17 mouse cellular contexts compared by ENCODE assay signal in the genomic region with DNA sequence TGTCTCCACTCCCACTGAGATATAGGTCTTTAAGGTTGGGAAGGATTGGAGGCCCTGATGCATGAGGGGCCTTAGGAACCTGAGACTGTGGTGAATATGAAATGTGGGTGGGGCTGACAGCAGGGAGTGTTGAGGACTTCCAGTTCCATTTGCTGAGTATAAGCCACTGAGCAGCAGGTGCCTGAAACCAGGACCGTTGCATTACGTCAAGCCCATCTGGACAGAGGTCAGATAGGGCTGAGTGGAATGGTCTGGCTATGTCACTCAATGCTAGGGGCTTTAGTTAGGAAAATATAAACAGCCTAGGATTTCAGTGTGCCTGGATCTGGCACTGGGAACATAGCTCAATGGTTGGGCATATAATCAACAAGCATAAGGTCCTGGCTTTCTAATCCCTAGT. TPM values are rescaled to one million over a fixed set of nuclear protein-coding genes. Genes with fewer than 3 reads are reported as not detected.
DNase-seq lines count a peak whose midpoint lies in the region; ATAC-seq and TF ChIP-seq lines count a peak whose summit lies in the region.
"Had no signal": no experiment of that assay in that cellular context is flagged by ENCODE, and none has a peak within 500 bp of the region (broad histone marks: within the 10 kb centered on the region; RNA-seq: fewer than 3 reads in every experiment).

No protein-coding gene starts in this region.

- 60% methylated on average over 2 of the region's 2 CpGs for WGBS in limb, embryonic 12.5 days
- 73% methylated on average over 2 of the region's 2 CpGs for WGBS in limb, embryonic 10.5 days
- 53% methylated on average over 2 of the region's 2 CpGs for WGBS in limb, embryonic 14.5 days

- TF ChIP-seq POLR2A in MEL (IDR thresholded peaks at IDR 0.05; ENCODE audit: control insufficient read depth in 1 of 2, insufficient read depth in 1 of 2, low read depth in 1 of 2, low read length in 2 of 2, poor library complexity in 1 of 2), result no peak; a peak in 1 of 4 replicates
- TF ChIP-seq POLR2A in limb, embryonic 14.5 days (IDR thresholded peaks at IDR 0.05; ENCODE audit: borderline replicate concordance, extremely low read depth, insufficient read depth, insufficient read length), result no peak

- peak overlapping the region; percentile 71 for H3K27ac ChIP-seq in gastrocnemius, adult 2 months
- H3K27ac ChIP-seq in limb, embryonic 12.5 days, result 0 out of 2 replicates have a peak overlapping the region, but pooled peaks have one; percentile 53
- H3K27ac ChIP-seq in limb, embryonic 10.5 days, result no peak overlapping the region
- no peak overlapping the region for H3K27ac ChIP-seq in MEL (ENCODE audit: control insufficient read depth, low read depth, low read length)
- H3K27ac ChIP-seq in limb, embryonic 14.5 days (replicated peaks; ENCODE audit: low read depth, low read length), result no peak overlapping the region; the same call in 1 of the 2 replicates
- H3K27ac ChIP-seq: heart, embryonic 10.5 days; lung, embryonic 15.5 days had no signal

- H3K27me3 ChIP-seq in limb, embryonic 12.5 days, result no peaks in the 10 kb centered on the region
- H3K27me3 ChIP-seq in limb, embryonic 10.5 days (ENCODE audit: low read depth, poor library complexity, severe bottlenecking), result no peaks in the 10 kb centered on the region
- no peaks in the 10 kb centered on the region for H3K27me3 ChIP-seq in MEL (ENCODE audit: control insufficient read depth in 1 of 2, insufficient read depth in 2 of 2, low read length in 2 of 2)
- no peaks in the 10 kb centered on the region for H3K27me3 ChIP-seq in limb, embryonic 14.5 days (ENCODE audit: control insufficient read depth, insufficient read depth, low read length)
- H3K27me3 ChIP-seq: lung, embryonic 15.5 days had no signal

- TF ChIP-seq RAD21 in MEL (IDR thresholded peaks at IDR 0.05; ENCODE audit: low read depth, low read length), result no peak

- intact Hi-C loops in gastrocnemius, adult 2 months (cut with DNase I), result no loop called here
- intact Hi-C loops in gastrocnemius, postnatal 14 days (cut with DNase I; ENCODE audit: low total_unique reads), result no loop called here

- no peaks in the 10 kb centered on the region for H3K9me3 ChIP-seq in limb, embryonic 12.5 days
- no peaks in the 10 kb centered on the region for H3K9me3 ChIP-seq in limb, embryonic 10.5 days (replicated peaks)
- H3K9me3 ChIP-seq in MEL (replicated peaks; ENCODE audit: insufficient read depth, low read length), result no peaks in the 10 kb centered on the region
- H3K9me3 ChIP-seq in limb, embryonic 14.5 days (ENCODE audit: control insufficient read depth, low read length), result no peaks in the 10 kb centered on the region
- H3K9me3 ChIP-seq: heart, embryonic 10.5 days; lung, embryonic 15.5 days had no signal

- DNase-seq in gastrocnemius, adult 2 months, result no peak
- DNase-seq in gastrocnemius, postnatal 14 days, result no peak
- DNase-seq in limb, embryonic 10.5 days (ENCODE audit: low spot score), result no peak
- DNase-seq in MEL (ENCODE audit: low read depth, low spot score), result no peak
- DNase-seq in limb, embryonic 14.5 days (ENCODE audit: low spot score), result no peak
- DNase-seq in adrenal gland, adult 8-10 months, result no peak
- DNase-seq: adrenal gland, adult 2 months; cerebellum, adult 8-10 months; heart, postnatal 36 days; kidney, postnatal 36 days; right cerebral cortex, postnatal 4 days; thymus, postnatal 4 days had no signal

- no peak; the same call in 1 of the 2 replicates for ATAC-seq in limb, embryonic 12.5 days (ENCODE audit: insufficient number of reproducible peaks, insufficient read depth, low FRiP score, low TSS enrichment, low read depth)
- peak; percentile 16; the same call in 1 of the 2 replicates for ATAC-seq in limb, embryonic 14.5 days (ENCODE audit: low FRiP score, low read depth)
- no peak for ATAC-seq in CD4-positive, CD25-positive, alpha-beta regulatory T cell, adult 4 months
- ATAC-seq: forebrain, embryonic 14.5 days had no signal

- no peak overlapping the region for H3K9ac ChIP-seq in limb, embryonic 12.5 days (replicated peaks)
- H3K9ac ChIP-seq in MEL (ENCODE audit: control insufficient read depth, low read depth, low read length, poor library complexity, severe bottlenecking), result no peak overlapping the region
- H3K9ac ChIP-seq in limb, embryonic 14.5 days (ENCODE audit: low read depth, low read length, severe bottlenecking), result no peak overlapping the region
- H3K9ac ChIP-seq: lung, embryonic 15.5 days had no signal

- H3K36me3 ChIP-seq in limb, embryonic 12.5 days, result peaks cover 28% of the 10 kb centered on the region
- H3K36me3 ChIP-seq in limb, embryonic 10.5 days, result peaks cover 28% of the 10 kb centered on the region
- peaks cover 0 to 10% of the 10 kb centered on the region in 2 experiments; a peak in 1 of 4 replicates for H3K36me3 ChIP-seq in MEL (ENCODE audit: control insufficient read depth in 1 of 2, insufficient read depth in 2 of 2, low read length in 2 of 2)
- H3K36me3 ChIP-seq in limb, embryonic 14.5 days (ENCODE audit: control insufficient read depth, insufficient read depth, low read length), result peaks cover 23% of the 10 kb centered on the region

- no peak for TF ChIP-seq CTCF in gastrocnemius, adult 2 months (IDR thresholded peaks at IDR 0.05)
- TF ChIP-seq CTCF in MEL (IDR thresholded peaks at IDR 0.05 in 2 of 3, conservative IDR thresholded peaks at IDR 0.05 in 1 of 3; ENCODE audit: control insufficient read depth in 1 of 3, insufficient read depth in 1 of 3, low read depth in 2 of 3, low read length in 3 of 3, poor library complexity in 1 of 3, severe bottlenecking in 1 of 3), result no peak

- no peak overlapping the region for H3K4me3 ChIP-seq in gastrocnemius, adult 2 months
- H3K4me3 ChIP-seq in limb, embryonic 12.5 days (replicated peaks), result no peak overlapping the region
- no peak overlapping the region for H3K4me3 ChIP-seq in limb, embryonic 10.5 days
- no peak overlapping the region for H3K4me3 ChIP-seq in MEL (ENCODE audit: control insufficient read depth in 1 of 2, insufficient read depth in 1 of 2, low read depth in 2 of 2, low read length in 2 of 2)
- H3K4me3 ChIP-seq in limb, embryonic 14.5 days (replicated peaks; ENCODE audit: low read length), result no peak overlapping the region
- H3K4me3 ChIP-seq: heart, embryonic 10.5 days; lung, embryonic 15.5 days had no signal

- no peak for TF ChIP-seq EP300 in MEL (IDR thresholded peaks at IDR 0.05; ENCODE audit: low read depth in 1 of 2, low read length in 2 of 2)

- H3K4me1 ChIP-seq in limb, embryonic 12.5 days (replicated peaks), result peaks cover 35% of the 10 kb centered on the region
- peaks cover 22% of the 10 kb centered on the region for H3K4me1 ChIP-seq in limb, embryonic 10.5 days
- H3K4me1 ChIP-seq in MEL (ENCODE audit: control insufficient read depth in 1 of 2, insufficient read depth in 2 of 2, low read length in 2 of 2), result no peaks in the 10 kb centered on the region
- H3K4me1 ChIP-seq in limb, embryonic 14.5 days (ENCODE audit: control insufficient read depth, insufficient read depth, low read length), result peaks cover 15% of the 10 kb centered on the region

- H3K4me2 ChIP-seq in limb, embryonic 12.5 days, result no peak overlapping the region
- H3K4me2 ChIP-seq in limb, embryonic 14.5 days (replicated peaks; ENCODE audit: low read depth, low read length, severe bottlenecking), result no peak overlapping the region
- H3K4me2 ChIP-seq: lung, embryonic 15.5 days had no signal

- no peaks in the 10 kb centered on the region for H3K79me2 ChIP-seq in MEL (ENCODE audit: control insufficient read depth, insufficient read depth, low read length, poor library complexity)

TF ChIP-seq in MEL, 35 proteins besides CTCF, POLR2A, EP300 and RAD21 (continues in another document):
- TF ChIP-seq MAX (IDR thresholded peaks at IDR 0.05; ENCODE audit: low read length) (0 out of 2 replicates have a peak, but pooled peaks have one; percentile 24), ZMIZ1 (IDR thresholded peaks at IDR 0.05; ENCODE audit: low read depth, low read length) (peak; percentile 9; the same call in 1 of the 2 replicates), USF1 (IDR thresholded peaks at IDR 0.05; ENCODE audit: low read depth, low read length) (no peak), NRF1 (IDR thresholded peaks at IDR 0.05; ENCODE audit: insufficient read depth, low read depth, low read length, poor library complexity, severe bottlenecking) (no peak), TAL1 (IDR thresholded peaks at IDR 0.05; ENCODE audit: low read length) (no peak), TBP (IDR thresholded peaks at IDR 0.05; ENCODE audit: low read depth, low read length) (no peak), RCOR1 (IDR thresholded peaks at IDR 0.05; ENCODE audit: low read depth, low read length) (no peak), ZNF384 (IDR thresholded peaks at IDR 0.05; ENCODE audit: low read depth, low read length) (no peak), ELF1 (IDR thresholded peaks at IDR 0.05; ENCODE audit: low read depth, low read length) (no peak)

RNA-seq across cellular contexts. Expression of a gene that starts 24.2 kb away (rescaled TPM):
- 10 to 100 TPM; 10.2 to 11.9 TPM for total RNA-seq in gastrocnemius, adult 2 months (2021)
- total RNA-seq in gastrocnemius, postnatal 14 days (2021), result 1 to 10 TPM; 5.4 to 5.6 TPM
- 20.3 and 21.7 TPM in 2 replicates for polyA plus RNA-seq in limb, embryonic 12.5 days (2016; fragmentation: Nextera tagmentation; extraction: Ambion mirVana)
- 25.6 and 25.7 TPM in 2 replicates for polyA plus RNA-seq in limb, embryonic 10.5 days (2016; fragmentation: Nextera tagmentation; extraction: Ambion mirVana)
- 14.1 and 16.8 TPM in 2 replicates for total RNA-seq in MEL (2012; rRNA removed)
- 10 to 100 TPM in 1 of 2 experiments, not detected in 1; 20.3 TPM for polyA plus RNA-seq in MEL (2012; ENCODE audit: insufficient read depth in 1 of 2, insufficient read length in 2 of 2, low read depth in 1 of 2, low replicate concordance in 2 of 2, missing spikeins in 1 of 2)
- 10.2 and 11.4 TPM in 2 replicates for polyA plus RNA-seq in limb, embryonic 14.5 days (2012; rRNA removed)
- 15.2 and 17.2 TPM in 2 replicates for polyA plus RNA-seq in limb, embryonic 14.5 days (2014; fragmentation: Nextera tagmentation; extraction: Ambion mirVana)
- total RNA-seq in adrenal gland, adult 8-10 months (2022), result 10 to 100 TPM; 16.5 to 31.4 (median 19.5) TPM
- 10 to 100 TPM in 1 of 2 experiments, 1 to 10 TPM in 1; 7.7 to 13.6 TPM for polyA plus RNA-seq in CD4-positive, CD25-positive, alpha-beta regulatory T cell, adult 4 months (2017; shearing (Covaris generic))

RNA-seq across cellular contexts. Expression of a gene that starts 24.4 kb away (rescaled TPM):
- 10 to 100 TPM; 52.0 to 60.6 TPM for total RNA-seq in gastrocnemius, adult 2 months (2021)
- 10 to 100 TPM; 45.5 to 53.2 TPM for total RNA-seq in gastrocnemius, postnatal 14 days (2021)
- 139 and 145 TPM in 2 replicates for polyA plus RNA-seq in limb, embryonic 12.5 days (2016; fragmentation: Nextera tagmentation; extraction: Ambion mirVana)
- polyA plus RNA-seq in limb, embryonic 10.5 days (2016; fragmentation: Nextera tagmentation; extraction: Ambion mirVana), result 140 and 144 TPM in 2 replicates
- 136 and 161 TPM in 2 replicates for total RNA-seq in MEL (2012; rRNA removed)
- 100 to 1,000 TPM; 213 to 835 TPM for polyA plus RNA-seq in MEL (2012; ENCODE audit: insufficient read depth in 1 of 2, insufficient read length in 2 of 2, low read depth in 1 of 2, low replicate concordance in 2 of 2, missing spikeins in 1 of 2)
- polyA plus RNA-seq in limb, embryonic 14.5 days (2012; rRNA removed), result 133 and 153 TPM in 2 replicates
- 129 and 130 TPM in 2 replicates for polyA plus RNA-seq in limb, embryonic 14.5 days (2014; fragmentation: Nextera tagmentation; extraction: Ambion mirVana)
- 100 to 1,000 TPM in 3 of 4 experiments, 10 to 100 TPM in 1; 92.5 to 112 (median 101) TPM for total RNA-seq in adrenal gland, adult 8-10 months (2022)
- polyA plus RNA-seq in CD4-positive, CD25-positive, alpha-beta regulatory T cell, adult 4 months (2017; shearing (Covaris generic)), result 10 to 100 TPM; 57.7 to 79.5 TPM

Comparison
In these comparisons a context has a peak if more than half of its experiments do, and no peak if none do; other contexts are left out.
1. H3K27ac ChIP-seq: peak in gastrocnemius, adult 2 months (single experiment) and limb, embryonic 12.5 days (single experiment); none in limb, embryonic 10.5 days (single experiment), MEL (single experiment) and limb, embryonic 14.5 days (single experiment).